Mouse (Mus musculus) spleen, adult 2 months (tissue): Measurements from ENCODE around the gene Pxt1. TPM values are rescaled to one million over a fixed set of nuclear protein-coding genes. Genes with fewer than 3 reads are reported as not detected.

Source experiments
- DNase-seq, 2 experiments: peaks; one replicate each; pipeline versions ENCODE4 v3.0.0 to v3.0.0-alpha.2; 2012 to 2021; ENCODE audit warnings: low spot score in 2 of 2, low read depth in 1 of 2
- H3K27ac ChIP-seq: fragments of 200-500 bp; 2 replicates; pipeline ENCODE4 v1.5.1; 2012; ENCODE audit warnings: low read length, inconsistent platforms; ENCODE audit not compliant: insufficient read depth
- H3K27me3 ChIP-seq: fragments of 200-500 bp; 2 replicates; pipeline ENCODE4 v1.6.1; 2012; ENCODE audit warnings: mild to moderate bottlenecking, moderate library complexity, low read length, inconsistent platforms; ENCODE audit not compliant: control insufficient read depth, insufficient read depth
- H3K36me3 ChIP-seq: fragments of 200-500 bp; 2 replicates; pipeline ENCODE4 v1.6.1; 2012; ENCODE audit warnings: mild to moderate bottlenecking, low read length, inconsistent platforms; ENCODE audit not compliant: control insufficient read depth, insufficient read depth
- H3K4me1 ChIP-seq: fragments of 200-500 bp; 2 replicates; pipeline ENCODE4 v1.6.1; 2011; ENCODE audit warnings: inconsistent platforms; ENCODE audit not compliant: control insufficient read depth, insufficient read depth, insufficient read length
- H3K4me3 ChIP-seq: fragments of 200-500 bp; 2 replicates; pipeline ENCODE4 v1.5.1; 2011; ENCODE audit warnings: mild to moderate bottlenecking, inconsistent platforms; ENCODE audit not compliant: insufficient read depth, insufficient read length; ENCODE audit errors: extremely low read depth
- CTCF ChIP-seq: fragments of 200-500 bp; IDR thresholded peaks from 2 replicates; pipeline ENCODE4 v1.5.1; 2011; ENCODE audit warnings: mild to moderate bottlenecking, inconsistent platforms; ENCODE audit not compliant: insufficient read depth, insufficient read length, insufficient replicate concordance; ENCODE audit errors: extremely low read depth
- POLR2A ChIP-seq: fragments of 200-500 bp; IDR thresholded peaks from 2 replicates; pipeline ENCODE4 v1.6.1; 2011; ENCODE audit warnings: low read depth, low read length, inconsistent platforms
- WGBS: fragments of 180-500 bp; shearing (Covaris S2); methylation state at CpG from one replicate; pipeline ENCODE4 v1.1.7; 2018; 5-methylcytosine and 5-hydroxymethylcytosine counted together
- polyA plus RNA-seq: library from polyadenylated mRNA; depleted of rRNA; stranded (reverse); fragments of >200 nt; gene quantifications from 2 replicates; pipeline ENCODE4 v1.2.3, GENCODE M21; 2012; rRNA removed

The Pxt1 gene
- polyA plus RNA-seq, 1 experiment, result 0.18 TPM

- TF ChIP-seq POLR2A (no peak), CTCF (no peak)
- Histone ChIP-seq H3K27me3 (no peaks in the 10 kb centered on the region), H3K27ac (no peak overlapping the region), H3K4me1 (peaks cover 15% of the 10 kb centered on the region), H3K36me3 (no peaks in the 10 kb centered on the region), H3K4me3 (no peak overlapping the region)
- 96% methylated on average over 11 of the region's 11 CpGs for WGBS
- DNase-seq, result no peak
Measured at GRCm38 (mm10) chr17:28896095-28896780, 47.4 kb downstream of the Pxt1 start.

GRCm38 (mm10) chr17:28895217-28895875 is 48.3 kb downstream of the Pxt1 start:
- no peak for DNase-seq
- 94% methylated on average over 21 of the region's 21 CpGs for WGBS
- no peak for TF ChIP-seq CTCF
- TF ChIP-seq POLR2A, result no peak
- H3K4me1 ChIP-seq, result peaks cover 15% of the 10 kb centered on the region
- no peak overlapping the region for H3K4me3 ChIP-seq
- H3K27ac ChIP-seq, result no peak overlapping the region
- no peaks in the 10 kb centered on the region for H3K27me3 ChIP-seq
- H3K36me3 ChIP-seq, result no peaks in the 10 kb centered on the region

- TF ChIP-seq POLR2A (no peak), CTCF (no peak)
- WGBS, result 25% methylated on average over 11 of the region's 11 CpGs
- no peaks in the 10 kb centered on the region for H3K36me3 ChIP-seq
- DNase-seq, result no peak
- no peak overlapping the region for H3K27ac ChIP-seq
- H3K4me1 ChIP-seq, result peaks cover 12% of the 10 kb centered on the region
- no peaks in the 10 kb centered on the region for H3K27me3 ChIP-seq
- no peak overlapping the region for H3K4me3 ChIP-seq
Measured at GRCm38 (mm10) chr17:28894050-28894767, 49.4 kb downstream of the Pxt1 start.

- no peak overlapping the region for H3K4me3 ChIP-seq
- no peak for DNase-seq
- no peaks in the 10 kb centered on the region for H3K27me3 ChIP-seq
- H3K27ac ChIP-seq, result no peak overlapping the region
- 93% methylated on average over 8 of the region's 8 CpGs for WGBS
- no peaks in the 10 kb centered on the region for H3K36me3 ChIP-seq
- H3K4me1 ChIP-seq, result no peaks in the 10 kb centered on the region; the same call in 1 of the 2 replicates
- TF ChIP-seq CTCF, result no peak
- no peak for TF ChIP-seq POLR2A
Measured at GRCm38 (mm10) chr17:28886266-28886665, 57.4 kb downstream of the Pxt1 start.

- Histone ChIP-seq H3K36me3 (no peaks in the 10 kb centered on the region), H3K27me3 (no peaks in the 10 kb centered on the region), H3K4me3 (no peak overlapping the region), H3K4me1 (no peaks in the 10 kb centered on the region; the same call in 1 of the 2 replicates), H3K27ac (no peak overlapping the region)
- WGBS, result 86% methylated on average over 8 of the region's 8 CpGs
- TF ChIP-seq CTCF, result no peak
- no peak for TF ChIP-seq POLR2A
- no peak for DNase-seq
Measured at GRCm38 (mm10) chr17:28885231-28885630, 58.4 kb downstream of the Pxt1 start.

Other genes with a start within 250 kb of the Pxt1 start
- gene AC170998.1, start 217.8 kb downstream of the Pxt1 start, polyA plus RNA-seq, result 0.28 and 0.81 TPM in 2 replicates
- gene Mapk13, start 174.5 kb downstream of the Pxt1 start, polyA plus RNA-seq, result 1.1 and 2.6 TPM in 2 replicates
- gene Brpf3, start 142.8 kb downstream of the Pxt1 start, polyA plus RNA-seq, result 42.9 and 43.2 TPM in 2 replicates
- 0.02 TPM in 1 of 2 replicates, not detected in the other for gene Pnpla1, start 85.4 kb downstream of the Pxt1 start, polyA plus RNA-seq
- 0.37 and 0.59 TPM in 2 replicates for gene 4930539E08Rik, start 28.5 kb downstream of the Pxt1 start, polyA plus RNA-seq
- gene Kctd20, start 8.1 kb upstream of the Pxt1 start, polyA plus RNA-seq, result 27.4 and 58.3 TPM in 2 replicates
- gene Stk38, start 64.2 kb upstream of the Pxt1 start, polyA plus RNA-seq, result 119 and 149 TPM in 2 replicates
- gene Srsf3, start 88.8 kb upstream of the Pxt1 start, polyA plus RNA-seq, result 189 and 210 TPM in 2 replicates
- 7.6 and 8.0 TPM in 2 replicates for gene Cdkn1a, start 147.1 kb upstream of the Pxt1 start, polyA plus RNA-seq
- gene Rab44, start 170.3 kb upstream of the Pxt1 start, polyA plus RNA-seq, result 4.9 and 5.2 TPM in 2 replicates